Mouse (Mus musculus): ENCODE data around the gene Tbc1d22b.

Tbc1d22b gene

DNA sequence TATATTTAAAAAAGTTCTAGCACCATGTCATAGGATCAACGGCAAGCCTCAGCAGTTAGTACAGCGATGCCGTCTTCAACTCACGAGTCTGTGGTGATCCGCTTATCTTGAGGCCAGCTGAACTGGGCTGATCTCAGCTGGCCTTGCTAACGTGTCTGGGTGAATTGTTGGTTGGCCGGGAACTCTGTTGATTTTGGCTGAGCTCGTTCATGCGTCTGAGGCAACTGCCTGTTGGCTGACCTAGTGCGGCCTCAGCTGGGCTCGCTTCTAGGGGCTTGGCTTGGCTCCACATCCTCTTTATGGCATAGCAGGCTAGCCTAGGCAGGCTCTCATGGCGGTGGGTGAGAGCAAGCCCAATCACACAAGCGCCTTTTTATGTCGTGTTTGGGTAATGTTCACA is 8.2 kb upstream of the Tbc1d22b start:
- DNase-seq, result peak; percentile 81

DNA sequence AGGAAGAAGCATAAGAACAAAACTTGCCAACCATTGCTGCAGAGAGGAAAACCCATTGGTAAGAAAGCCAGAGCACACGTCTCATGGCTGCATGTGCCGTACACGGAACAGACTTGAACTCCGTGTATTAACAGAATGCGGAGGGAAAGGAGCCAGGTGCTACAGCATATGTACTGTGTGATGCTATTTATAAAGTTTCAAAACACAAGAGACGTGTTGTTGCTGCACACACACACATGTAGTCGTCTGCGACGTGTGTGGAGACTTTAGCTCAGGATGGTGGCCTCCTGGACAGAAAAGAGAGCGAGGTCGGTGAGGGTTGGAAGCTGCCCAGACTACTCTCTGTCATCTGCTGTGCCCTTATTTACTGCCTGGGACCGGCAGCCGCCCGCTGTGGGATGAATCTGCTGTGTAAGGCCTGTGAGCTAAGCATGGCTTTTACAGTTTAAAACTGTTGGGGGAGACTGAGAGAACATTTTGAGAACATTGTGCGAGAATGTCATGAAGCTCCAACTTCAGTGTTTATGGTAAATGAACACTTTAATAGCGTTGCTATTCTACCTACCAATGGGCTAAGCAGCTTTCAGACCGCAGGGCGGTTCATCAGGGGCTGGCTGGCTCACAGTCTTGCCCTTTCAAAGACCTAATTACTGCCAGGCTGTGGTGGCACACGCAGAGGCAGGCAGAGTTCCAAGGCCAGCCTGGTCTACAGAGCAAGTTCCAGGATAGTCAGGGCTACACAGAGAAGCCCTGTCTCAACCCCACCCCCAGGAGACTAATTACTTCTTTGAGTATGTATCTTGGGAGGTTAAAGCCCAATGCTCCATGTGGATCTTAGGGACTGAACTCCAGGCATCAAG is 6.5 kb upstream of the Tbc1d22b start:
- DNase-seq, result no peak

DNA sequence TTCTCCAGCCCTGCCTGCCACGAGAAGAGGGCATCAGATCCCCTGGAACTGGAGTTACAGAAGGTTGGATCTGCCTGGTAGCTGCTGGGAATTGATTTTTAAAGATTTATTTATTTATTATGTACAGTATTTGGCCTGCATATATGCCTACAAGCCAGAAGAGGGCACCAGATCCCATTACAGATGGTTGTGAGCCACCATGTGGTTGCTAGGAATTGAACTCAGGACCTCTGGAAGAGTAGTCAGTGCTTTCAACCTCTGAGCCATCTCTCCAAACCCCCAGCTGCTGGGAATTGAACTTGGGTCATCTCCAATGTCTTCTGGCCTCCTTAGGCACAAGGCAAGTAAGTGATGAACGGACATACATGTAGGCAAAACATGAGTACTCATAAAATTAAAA is 5.5 kb upstream of the Tbc1d22b start:
- no peak for DNase-seq

DNA sequence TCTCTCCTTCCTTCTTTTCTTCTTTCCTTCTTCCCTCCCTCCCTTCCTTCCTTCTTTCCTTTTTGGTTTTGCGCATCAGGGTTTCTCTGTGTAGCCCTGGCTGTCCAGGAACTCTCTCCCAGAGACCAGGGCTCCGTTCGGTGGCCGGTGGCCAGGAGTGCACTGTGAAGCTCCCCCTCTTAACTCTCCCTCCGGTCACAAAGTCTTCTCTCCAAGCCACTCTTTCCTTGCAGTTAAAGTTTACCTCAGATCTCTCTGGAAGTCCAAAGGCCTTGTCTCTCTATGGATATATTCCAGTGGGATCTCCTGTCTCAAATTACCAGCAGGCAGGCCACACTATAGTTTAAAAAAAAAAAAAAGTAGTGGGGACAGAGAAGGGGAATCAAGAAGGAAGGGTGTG is 4.3 kb upstream of the Tbc1d22b start:
- DNase-seq, result peak; percentile 69 to 73

DNA sequence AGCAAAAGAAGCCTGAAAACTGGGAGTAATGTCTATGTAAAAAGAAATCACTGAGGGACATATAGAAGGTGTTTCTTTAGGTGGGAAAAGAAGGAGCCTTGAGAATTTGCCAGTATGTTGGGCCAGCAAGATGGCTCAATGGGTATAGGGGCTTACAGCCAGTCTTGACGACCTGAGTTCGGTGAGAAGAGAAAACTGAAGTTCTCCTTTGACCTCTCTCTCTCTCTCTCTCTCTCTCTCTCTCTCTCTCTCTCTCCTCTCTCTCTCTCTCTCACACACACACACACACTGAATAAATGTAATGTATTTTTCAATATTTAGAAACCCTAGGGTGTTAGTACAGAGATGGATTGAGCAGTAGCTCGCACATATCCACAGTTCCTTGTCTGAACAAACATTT is 1.1 kb upstream of the Tbc1d22b start:
- DNase-seq, result no peak

DNA sequence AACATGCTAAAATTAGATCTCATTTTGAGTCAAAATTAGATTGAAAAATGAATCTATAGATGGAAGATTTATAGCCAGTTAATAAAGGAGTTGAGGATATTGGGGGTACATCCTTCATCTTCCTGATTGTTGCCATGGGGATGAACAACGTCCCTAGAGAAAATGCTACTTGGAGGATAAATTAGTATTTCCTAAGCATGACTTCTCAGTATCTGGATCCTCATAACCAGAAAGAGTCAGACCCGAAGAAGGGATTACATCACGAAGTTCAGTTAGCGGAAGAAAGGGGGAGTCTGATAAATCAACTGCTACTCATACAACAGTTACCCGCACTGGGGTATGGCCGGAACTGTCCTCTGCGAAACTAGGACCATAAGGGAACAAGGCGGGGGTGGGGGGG is 591 bp upstream of the Tbc1d22b start:
- DNase-seq, result no peak

DNA sequence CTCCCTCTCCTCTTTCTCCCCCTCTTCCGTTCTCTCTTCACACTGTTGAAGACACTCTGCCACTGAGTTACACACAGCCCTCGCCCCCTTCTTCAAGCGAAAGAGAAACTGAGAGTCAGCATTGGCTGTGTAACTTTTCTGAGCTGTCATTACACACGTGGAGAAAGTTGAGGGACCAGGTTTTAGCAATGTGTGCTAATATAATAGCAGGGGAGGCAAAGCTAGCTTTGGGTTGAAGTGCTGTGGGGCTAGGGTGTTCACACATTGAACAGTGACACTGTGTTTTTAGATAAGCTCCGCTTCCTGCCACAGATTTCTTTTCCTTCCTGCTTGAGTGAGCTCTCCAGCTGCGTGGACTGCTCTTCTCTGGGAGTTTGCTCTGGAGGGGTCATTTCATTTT is 1.4 kb downstream of the Tbc1d22b start:
- no peak for DNase-seq

DNA sequence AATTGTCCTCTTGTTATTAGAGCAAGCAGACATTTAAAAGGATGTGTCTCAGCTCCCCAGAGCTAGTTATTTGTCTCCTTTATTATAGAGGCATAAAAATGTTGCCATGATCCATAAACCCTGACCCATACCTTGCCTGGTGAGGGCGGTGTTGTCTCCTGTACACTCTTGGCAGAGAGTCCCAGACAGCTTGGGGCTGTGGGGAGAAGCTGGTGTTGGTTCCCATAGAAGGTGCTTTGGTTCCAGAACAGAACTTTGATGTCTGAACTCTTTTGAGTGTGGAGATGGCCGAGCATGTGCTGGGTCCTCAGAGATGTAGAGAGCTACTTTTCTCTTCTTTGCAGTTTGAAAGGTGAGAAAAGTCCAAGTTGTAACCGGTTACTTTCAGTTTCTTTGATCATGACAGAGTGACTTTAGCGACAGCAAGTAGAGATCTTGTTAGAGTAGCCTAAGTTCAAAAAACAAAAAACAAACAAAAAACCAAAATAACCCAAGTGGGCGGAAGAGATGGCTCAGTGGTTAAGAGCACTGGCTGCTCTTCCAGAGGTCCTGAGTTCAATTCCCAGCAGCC is 2.7 kb downstream of the Tbc1d22b start, which contains the start of gene Tmem217:
Gene Tmem217 (minus strand): TSS at position 224 of the 571 bp plus-strand sequence.
- no peak for DNase-seq

DNA sequence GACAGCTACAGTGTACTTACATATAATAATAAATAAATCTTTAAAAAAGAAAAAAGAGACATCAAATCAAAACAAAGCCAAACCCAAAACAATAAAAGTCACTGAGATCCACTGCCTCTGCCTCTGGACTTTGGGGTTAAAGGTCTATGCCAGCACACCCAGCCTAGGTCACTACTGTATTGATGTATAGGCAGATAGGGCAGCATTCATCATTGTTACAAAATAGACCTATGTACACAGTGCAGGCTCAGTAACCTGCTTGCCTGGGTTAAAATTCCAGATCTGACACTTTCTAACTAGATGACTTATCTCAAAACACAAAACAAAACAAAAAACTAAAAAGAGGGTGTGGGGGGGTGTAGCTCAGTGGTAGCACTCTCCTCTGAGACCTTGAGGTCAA is 4.6 kb downstream of the Tbc1d22b start:
- DNase-seq, result no peak

DNA sequence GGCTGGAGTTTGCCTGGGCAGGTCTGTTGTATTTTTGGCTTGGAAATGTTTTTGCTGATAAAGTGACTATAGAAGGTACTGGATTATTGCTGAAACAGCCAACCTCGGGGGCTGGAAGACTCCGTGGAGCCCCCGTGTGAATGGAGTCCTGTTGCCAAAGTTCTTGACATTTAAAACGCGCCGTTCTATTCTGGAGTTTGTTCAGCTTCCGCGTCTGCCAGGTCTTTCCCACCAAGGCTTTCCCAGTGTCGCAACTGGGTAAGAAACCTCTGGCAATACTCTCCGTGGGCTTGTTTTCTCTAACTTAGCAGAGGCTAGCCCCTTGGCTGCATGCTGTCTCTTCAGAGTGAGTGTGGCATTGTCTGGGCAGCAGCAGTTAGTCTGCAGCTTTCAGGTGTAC is 6.9 kb downstream of the Tbc1d22b start:
- DNase-seq, result no peak

DNA sequence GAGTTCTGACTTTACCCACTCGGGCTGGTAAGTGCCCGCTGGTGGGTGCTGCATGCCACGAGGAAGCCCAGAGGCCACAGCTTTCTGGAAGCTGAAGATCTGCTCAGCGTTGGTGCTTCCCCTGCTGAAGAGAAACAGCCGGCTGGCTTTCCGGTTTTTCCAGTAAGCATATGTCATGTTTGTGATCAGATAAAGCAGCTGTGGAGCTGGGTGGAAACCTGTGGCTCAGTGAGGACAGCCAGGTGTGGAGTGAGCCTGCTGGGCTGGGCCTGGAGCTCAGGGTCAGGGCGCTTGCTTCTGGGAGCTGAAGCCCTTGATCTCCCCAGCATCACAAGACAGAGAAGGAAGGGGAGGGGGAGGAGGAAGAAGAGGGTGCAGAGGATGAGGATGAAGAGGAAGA is 7.3 kb downstream of the Tbc1d22b start:
- no peak for DNase-seq

DNA sequence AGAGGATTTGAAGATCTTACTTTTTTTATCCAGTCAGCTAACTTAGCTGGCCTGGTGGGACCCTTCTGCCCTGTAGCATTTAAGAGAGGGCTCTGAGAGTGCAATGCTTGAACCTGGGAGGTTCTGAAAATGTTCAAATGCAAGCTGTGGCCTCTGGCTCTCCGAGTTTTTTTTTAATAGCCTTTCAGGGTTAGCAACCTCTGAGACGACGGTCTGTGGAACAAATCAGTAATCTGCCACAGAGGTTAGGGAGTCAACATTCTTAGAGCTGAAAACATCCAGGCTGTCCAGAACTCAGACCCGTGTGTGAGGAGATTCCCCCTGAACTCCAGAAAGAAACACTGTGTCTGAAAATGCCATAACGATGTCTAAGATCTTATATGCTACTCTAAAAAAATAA is 8.9 kb downstream of the Tbc1d22b start:
- peak in 1 of 2 experiments; percentile 38 for DNase-seq

DNA sequence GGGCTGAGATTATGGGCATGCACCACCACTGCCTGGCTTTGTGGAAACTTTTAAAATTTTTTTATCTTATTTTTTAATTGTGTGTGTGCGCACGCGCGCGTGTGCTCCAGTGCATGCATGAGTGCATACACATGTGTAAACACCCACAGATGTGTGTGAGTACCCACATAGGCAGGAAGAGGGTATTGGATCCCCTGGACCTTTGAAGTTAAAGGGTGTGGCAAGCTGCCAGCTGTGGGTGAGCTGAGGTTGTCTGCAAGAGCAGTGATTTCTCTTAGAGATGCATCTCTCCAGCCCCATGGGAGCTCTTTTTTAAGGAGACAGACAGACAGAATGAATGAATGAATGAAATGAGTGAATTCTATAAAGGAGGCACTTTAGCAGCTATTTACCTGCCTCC is 15.9 kb downstream of the Tbc1d22b start:
- no peak for DNase-seq

DNA sequence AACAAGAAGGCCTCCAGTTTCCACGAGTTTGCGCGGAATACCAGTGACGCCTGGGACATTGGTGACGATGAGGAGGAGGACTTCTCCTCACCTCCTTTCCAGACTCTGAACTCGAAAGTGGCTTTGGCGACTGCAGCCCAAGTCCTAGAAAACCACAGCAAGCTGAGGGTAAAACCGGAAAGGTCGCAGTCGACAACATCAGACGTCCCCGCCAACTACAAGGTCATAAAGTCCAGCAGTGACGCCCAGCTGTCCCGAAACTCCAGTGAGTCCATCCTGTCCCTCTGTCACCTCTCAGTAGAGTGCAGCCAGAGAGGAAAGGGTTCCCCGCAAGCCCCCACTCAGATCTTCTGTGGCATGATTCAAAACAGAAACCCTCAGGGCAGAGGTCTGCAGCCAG is 18.9 kb downstream of the Tbc1d22b start:
- DNase-seq, result no peak

DNA sequence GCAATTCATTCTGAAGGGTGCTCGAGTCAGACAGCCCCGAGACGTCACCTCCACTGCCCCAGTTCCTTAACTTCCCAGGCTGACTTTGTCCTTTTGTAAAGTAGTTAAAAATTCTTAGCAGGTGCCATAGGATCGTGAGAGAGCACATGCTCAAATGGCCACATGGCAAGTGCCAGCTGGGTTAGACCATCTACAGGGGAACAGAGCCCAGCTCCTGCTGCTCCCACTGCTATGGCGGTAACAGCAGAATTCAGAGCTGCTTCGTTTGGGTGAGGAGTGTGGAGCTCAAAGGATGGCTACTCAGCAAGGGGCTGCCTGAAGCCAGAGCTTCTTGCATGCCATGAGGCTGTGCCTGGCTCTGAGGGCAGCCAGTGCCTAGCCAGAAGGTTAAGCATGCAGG is 20.2 kb downstream of the Tbc1d22b start:
- no peak for DNase-seq

DNA sequence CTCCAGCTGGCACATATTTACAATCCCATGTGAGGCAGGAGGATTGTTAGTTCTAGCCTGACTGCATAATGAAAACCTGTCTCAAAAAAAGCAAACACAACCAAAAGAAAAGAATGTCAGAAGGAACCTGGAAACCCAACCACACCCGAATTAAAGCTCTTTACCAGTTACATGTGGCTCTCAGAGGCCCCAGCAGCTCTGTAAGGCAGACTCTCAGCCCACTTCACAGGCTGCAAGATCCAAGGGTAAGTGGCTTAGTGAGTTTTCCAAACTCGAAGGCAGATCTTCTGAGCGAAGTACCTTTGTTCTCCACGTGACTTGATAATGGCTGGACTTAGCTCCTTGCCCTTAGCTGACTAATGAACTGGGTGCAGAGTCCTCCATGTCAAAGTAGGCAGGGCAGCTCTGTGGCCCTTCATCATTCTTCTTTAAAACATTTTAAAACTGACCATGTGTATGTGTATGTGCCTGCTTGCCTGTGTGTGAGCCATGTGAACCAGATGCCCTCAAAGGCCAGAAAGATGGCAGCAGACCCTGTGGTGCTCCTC is 30.1 kb downstream of the Tbc1d22b start:
- peak; percentile 58 to 62 for DNase-seq

DNA sequence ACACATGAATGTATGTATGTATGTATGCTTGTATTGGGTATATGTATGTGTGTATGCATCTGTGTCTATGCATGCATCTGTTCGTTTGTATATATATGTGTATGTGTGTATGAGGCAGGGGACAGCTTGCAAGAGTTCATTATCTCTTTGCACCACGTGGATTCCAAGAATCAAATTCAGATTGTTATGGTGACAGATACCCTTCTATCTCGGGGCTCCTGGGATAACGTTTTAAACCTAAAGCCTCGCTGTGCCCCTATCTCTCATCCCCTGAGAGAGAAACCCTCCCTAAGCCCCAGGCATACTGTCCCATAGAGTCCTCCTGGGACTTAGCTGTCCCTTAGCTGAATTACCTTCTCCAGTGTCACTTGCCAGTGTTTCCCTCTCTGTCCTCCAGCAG is 34.0 kb downstream of the Tbc1d22b start:
- DNase-seq, result no peak

DNA sequence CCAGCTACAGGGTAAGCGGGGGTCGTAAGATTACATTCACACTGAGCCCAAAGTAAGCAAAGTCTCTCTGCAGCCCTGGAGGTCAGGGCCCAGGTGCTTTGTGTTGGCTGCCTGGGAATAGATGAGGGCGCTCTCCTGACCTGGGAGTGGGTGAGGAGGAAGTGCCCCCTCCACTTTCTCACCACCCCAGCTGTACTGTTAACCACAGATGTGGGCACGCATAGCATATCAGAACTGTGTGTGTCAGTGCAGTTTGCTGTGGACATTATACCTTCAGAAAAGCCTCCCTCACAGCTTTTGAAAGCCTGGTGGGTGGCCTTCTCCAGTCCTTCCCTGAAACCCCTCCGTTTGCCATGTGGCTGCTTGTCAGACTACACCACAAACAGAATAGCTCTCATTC is 34.7 kb downstream of the Tbc1d22b start:
- DNase-seq, result no peak

DNA sequence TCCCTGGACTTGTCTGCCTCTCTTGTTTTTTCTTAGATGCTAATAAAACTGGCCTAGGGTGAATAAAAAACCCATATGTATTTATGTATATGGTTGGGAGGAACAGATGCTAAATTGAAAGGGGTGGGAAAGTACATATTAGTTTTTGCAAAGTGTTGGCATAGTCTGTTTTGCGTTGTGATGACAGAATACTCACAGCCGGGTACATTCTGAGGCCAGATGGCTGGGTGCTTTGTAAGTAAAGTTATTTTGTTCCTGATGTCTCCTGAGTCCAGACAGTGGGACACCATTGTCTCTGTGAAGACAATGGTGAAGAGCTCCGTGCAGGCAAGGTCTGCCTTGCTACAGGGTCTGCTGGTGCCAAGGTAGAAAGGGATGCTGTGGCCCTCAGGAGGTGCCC is 35.2 kb downstream of the Tbc1d22b start:
- no peak for DNase-seq

DNA sequence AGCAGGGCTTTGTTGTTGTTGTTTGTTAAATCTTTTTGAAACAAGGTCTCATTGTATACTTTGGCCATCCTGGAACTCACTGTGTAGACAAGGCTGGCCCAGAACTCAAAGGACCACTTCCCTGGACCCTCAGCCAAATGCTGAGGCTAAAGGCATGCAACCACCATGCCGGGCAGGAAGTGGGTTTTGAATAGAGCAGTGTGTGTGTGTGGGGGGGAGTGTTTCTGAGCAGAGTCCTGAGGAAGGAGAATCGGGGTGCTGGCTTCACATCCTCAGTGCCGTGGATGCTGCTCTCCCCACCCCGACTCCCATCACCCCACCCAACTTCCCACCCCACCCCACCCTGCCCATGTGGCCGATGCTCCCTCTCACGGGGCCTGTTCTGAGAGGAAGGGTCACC is 35.9 kb downstream of the Tbc1d22b start:
- DNase-seq, result no peak

DNA sequence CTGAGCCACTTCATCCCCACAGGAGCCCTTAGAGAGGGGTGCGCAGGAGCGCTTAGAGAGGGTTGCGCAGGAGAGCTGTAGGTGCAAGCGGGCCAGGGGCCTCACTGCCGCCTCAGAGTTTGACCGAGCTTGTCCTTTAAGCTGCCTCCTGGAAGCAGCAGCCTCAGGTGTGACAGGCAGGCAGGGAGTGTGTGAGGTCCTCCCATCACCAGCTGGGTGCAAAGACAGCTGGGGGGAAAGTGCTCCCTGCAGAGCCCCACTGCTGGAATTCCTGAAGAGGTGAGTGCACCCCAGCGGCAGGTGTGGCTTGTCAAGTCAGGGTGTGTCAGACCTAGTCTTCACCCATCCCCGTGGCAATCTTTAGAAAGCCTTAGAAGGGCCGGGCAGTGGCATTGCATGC is 37.3 kb downstream of the Tbc1d22b start:
- no peak for DNase-seq

DNA sequence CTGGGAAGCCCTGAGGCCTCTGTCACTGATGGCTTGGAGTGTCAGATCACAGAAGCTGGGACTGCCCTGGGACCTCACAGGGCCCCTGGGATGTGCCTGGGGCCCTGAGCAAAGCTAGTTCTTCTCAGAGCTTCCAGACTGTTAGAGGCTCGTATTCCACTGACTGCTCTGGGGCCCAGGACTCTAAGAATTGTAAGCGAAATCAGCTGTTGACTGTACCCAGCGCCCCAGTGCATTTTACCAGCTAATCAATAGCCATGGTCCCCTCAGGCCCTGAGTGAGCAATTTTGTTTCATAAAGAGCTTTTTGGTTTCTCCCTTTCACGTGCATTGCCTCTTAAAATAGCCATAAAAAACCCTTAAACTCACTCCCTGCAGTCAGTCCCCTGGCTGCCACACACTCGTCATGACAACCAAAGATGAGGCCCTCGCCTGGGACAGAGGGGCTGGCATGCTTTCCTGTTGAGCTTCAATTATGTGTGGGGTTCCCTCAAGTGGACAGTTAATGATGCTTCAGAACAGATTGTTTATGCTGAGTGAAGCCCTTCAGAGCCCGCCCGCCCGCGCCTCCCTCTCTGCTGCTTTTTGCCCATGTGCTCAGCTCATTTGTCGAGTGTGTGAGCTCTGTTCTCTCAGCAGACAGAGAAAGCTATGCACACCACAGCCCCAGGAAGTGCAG is 39.8 kb downstream of the Tbc1d22b start:
- no peak for DNase-seq

DNA sequence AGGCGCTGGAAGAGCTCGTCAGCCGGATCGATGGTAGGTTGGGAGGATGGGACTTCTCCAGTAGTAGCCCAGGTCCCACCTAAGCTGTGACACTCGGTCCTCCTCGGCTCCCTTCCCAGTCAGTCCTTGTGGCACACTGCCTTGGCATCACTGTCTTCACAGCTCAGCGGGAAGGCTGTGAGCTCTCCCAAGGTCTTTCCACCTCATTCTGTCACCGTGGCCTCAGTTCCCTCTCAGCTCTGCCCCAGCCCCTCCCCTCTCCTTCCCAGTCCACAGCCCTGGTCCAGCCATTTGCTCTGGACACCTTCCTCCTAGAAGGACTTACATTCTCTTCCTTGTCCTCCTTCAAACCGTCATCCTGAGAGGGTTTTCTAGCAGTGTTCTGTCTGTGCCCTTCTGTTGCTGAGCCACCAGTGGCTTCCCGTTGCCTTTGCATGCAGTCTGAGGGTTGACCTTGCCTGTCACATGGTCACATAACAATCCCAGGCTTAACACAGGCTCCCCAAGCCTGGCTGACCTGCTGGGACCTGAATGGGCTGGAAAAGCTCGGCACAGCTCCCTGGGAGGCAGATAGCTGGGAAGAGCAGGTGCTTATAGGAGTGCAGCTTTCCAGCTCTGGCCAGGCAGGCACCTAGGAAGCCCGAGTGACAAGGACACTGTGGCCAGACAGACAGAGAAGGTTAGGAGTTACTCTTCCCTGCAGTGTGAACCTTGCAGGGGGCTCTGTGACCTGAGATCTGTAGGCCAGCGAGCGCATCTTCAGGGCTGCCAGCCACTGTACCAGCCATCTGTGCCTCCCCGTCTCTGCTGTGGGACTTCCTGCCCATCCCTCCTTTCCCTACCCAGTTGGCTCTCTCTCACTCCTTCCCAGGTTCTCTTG is 46.5 kb downstream of the Tbc1d22b start:
- DNase-seq, result peak; percentile 30 to 48
